Mouse (Mus musculus) thymus, adult 2 months (tissue): Measurements from ENCODE around the gene Gmppb.

Source experiments
- CTCF ChIP-seq: fragments of 200-500 bp; IDR thresholded peaks from 2 replicates; pipeline ENCODE4 v1.5.1; 2012; ENCODE audit warnings: mild to moderate bottlenecking, control low read depth, low read length, moderate library complexity, borderline replicate concordance; ENCODE audit not compliant: control insufficient read depth, poor library complexity, insufficient read depth; ENCODE audit errors: extremely low read depth
- POLR2A ChIP-seq: fragments of 200-500 bp; IDR thresholded peaks from 2 replicates; pipeline ENCODE4 v1.6.1; 2012; ENCODE audit warnings: mild to moderate bottlenecking, low read length, control low read depth, moderate library complexity; ENCODE audit not compliant: control insufficient read depth, poor library complexity, insufficient read depth; ENCODE audit errors: extremely low read depth

- no peak for TF ChIP-seq CTCF
- no peak for TF ChIP-seq POLR2A
Measured at GRCm38 (mm10) chr9:108003531-108003890, 45.5 kb upstream of the Gmppb start.
